Mouse (Mus musculus): ENCODE measurements around the gene Nepn.

Nepn gene

GRCm38 (mm10) chr10:52405160-52405559, 16.4 kb downstream of the Nepn start:
- DNase-seq (ENCODE audit: low read depth), result no peak

- DNase-seq (ENCODE audit: low read depth), result no peak
Observed at GRCm38 (mm10) chr10:52407526-52407925, 18.8 kb downstream of the Nepn start.

- no peak for DNase-seq (ENCODE audit: low read depth)
Observed at GRCm38 (mm10) chr10:52415020-52415419, 26.2 kb downstream of the Nepn start.

DNA sequence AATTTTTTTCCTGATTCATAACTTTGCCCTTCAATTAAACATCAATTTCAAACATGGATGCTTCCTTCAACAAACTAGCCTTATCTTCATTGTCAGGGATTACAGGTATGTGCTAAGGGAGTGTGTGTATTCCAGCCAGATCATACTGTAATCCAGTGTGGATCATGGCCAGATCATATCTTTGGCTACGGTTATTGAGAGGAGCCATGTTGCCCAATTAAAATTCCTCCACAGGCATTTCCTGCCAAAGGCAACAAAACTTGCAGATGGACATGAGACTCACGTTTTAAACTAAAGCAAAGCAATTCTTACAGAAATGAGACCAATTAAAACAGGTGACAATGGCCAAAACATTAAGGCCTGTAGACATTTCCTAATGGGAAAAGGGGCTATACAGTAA, 27.7 kb downstream of the Nepn start:
- no peak for DNase-seq (ENCODE audit: low read depth)

- peak; percentile 97 for DNase-seq (ENCODE audit: low read depth)
Observed at GRCm38 (mm10) chr10:52417299-52417997, 28.7 kb downstream of the Nepn start, which contains the start of gene Nus1. TSS of gene Nus1 (plus strand) at chr10:52417547.

- peak; percentile 59 for DNase-seq (ENCODE audit: low read depth)
Observed at GRCm38 (mm10) chr10:52417998-52418860, 29.5 kb downstream of the Nepn start.

DNA sequence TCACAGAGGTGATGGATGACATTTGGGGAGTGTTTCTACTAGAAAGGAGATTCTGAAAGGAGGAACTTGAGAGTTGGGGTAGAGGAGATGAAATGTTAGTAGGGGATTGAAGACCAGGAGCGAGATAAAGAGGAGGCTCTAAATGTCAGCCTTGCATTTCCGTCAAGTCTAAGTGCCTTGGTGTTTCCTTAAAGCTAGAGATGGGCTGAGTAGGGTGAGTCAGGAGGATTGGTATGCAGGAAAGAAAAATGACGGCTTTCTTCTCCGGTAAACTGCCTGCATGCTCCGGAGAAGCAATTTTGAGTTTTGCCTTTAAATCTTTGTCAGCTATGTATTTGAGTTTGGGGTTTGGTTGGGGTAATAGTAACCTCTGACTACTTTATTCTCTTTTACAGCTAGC, 30.2 kb downstream of the Nepn start:
- DNase-seq (ENCODE audit: low read depth), result peak; percentile 23

DNA sequence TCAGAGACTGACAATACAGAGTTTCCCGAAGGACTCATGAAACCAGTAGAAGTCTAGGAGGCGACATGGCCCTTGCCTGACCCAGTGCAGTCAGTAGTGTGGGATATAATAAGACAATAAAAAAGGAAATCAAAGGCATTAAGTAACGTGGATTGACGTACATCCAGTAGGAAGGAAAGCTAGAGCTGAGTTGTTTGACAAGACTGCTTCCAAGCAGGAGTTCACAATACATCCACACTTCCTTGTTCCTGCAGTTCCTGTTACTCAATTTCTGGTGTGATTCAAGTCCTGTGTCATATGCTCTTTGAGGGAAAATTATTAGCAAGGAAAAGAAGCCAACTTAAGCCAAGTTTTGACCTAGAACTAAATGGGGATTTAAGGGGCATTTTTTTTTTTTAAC, 30.6 kb downstream of the Nepn start:
- peak; percentile 38 for DNase-seq (ENCODE audit: low read depth)

DNA sequence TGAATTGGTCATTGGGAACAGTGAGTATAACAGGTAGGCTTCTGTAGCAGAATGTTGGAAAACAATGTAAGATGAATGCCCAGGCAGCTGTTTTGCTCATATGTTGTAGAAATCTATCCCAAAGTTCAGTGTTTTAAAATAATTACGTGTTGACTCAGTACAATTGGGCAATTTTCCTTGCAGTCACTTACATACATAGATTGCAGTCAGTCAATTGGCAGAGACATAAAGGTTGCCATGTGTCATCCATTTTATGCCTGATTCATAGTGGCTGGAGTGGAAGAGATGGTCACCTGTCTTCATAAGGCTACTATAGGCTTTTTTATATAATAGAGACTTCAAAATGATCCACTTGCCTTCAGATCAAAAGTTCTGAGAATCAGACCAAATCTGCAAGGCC, 31.8 kb downstream of the Nepn start:
- DNase-seq (ENCODE audit: low read depth), result peak; percentile 31

GRCm38 (mm10) chr10:52421716-52422115, 32.9 kb downstream of the Nepn start:
- no peak for DNase-seq (ENCODE audit: low read depth)

GRCm38 (mm10) chr10:52423097-52423496, 34.3 kb downstream of the Nepn start:
- peak; percentile 57 for DNase-seq (ENCODE audit: low read depth)

DNA sequence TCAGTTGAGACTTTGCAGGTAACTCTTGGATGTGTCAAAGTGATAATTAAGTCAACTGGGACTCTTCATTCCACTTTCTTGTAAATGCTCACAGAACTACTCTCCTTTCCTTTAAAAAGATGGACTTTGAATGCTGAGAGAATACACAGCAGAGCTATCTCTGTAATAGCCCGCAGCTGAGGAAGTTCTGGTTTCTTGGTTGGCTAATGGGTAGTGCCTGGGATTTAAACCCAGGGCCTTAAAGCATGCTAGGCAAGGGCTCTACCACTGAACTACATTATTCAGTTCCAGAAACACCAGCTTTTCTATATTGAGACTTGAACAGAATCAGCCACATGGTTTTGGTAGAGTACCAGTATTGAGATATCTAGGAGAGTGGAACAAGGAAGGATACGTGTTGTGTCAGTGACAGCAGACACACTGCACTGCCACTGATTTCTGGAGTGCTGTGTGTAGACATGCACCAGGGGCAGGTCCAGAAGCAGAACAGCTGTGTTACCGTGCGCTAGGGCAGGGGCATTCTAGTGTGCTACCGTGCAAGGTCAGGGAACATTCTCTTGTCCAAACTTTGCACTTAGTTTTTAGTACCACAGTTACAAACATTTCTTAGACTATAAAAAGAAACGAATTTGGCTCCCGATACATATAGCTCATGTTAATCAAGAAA, 37.7 kb downstream of the Nepn start:
- DNase-seq (ENCODE audit: low read depth), result no peak

- DNase-seq (ENCODE audit: low read depth), result no peak
Observed at GRCm38 (mm10) chr10:52427634-52428415, 39.1 kb downstream of the Nepn start.

DNA sequence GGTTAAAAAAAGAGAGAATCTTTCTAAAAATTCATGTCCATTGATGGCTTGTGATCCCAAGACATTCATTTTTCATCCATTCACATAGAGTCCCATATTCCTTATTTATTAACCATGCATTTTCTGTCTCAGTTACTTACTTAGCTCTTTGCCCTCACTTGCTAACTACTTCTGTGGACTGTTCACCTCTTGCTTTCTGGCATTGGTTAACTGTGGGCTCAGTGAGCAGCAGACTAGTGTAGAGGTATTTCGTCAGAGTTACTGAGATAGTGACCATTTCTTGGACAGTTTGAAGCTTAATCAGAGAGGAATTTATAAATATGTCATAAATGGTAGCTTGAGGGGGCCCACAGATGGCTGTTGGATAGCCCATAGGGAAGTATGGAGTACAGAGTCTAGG, 42.2 kb downstream of the Nepn start:
- DNase-seq (ENCODE audit: low read depth), result no peak

- DNase-seq (ENCODE audit: low read depth), result no peak
Observed at GRCm38 (mm10) chr10:52434836-52435235, 46.1 kb downstream of the Nepn start.

Measured in 416B (cell line).